Mouse (Mus musculus): ENCODE measurements at regions not wholly inside any gene's neighbourhood (a gene's known extent, or its start where the extent isn't known, plus 50 kb on each side); places are given as distances from the start of the nearest gene placed in this dataset.

- H3K4me3 ChIP-seq (ENCODE audit: insufficient read depth, low read length): no peak overlapping the region
- no peak overlapping the region for H3K27ac ChIP-seq (ENCODE audit: insufficient read depth, low read length)
- H3K4me1 ChIP-seq (ENCODE audit: control insufficient read depth, insufficient read depth, low read length): peaks cover 2% of the 10 kb centered on the region; the same call in 1 of the 2 replicates
- TF ChIP-seq POLR2A (IDR thresholded peaks at IDR 0.05; ENCODE audit: low read depth, low read length): no peak
- TF ChIP-seq CTCF (IDR thresholded peaks at IDR 0.05; ENCODE audit: borderline replicate concordance, insufficient read depth, low read length): no peak
Measured at GRCm38 (mm10) chr13:97418681-97419080, 177.8 kb downstream of the Enc1 start.

DNA sequence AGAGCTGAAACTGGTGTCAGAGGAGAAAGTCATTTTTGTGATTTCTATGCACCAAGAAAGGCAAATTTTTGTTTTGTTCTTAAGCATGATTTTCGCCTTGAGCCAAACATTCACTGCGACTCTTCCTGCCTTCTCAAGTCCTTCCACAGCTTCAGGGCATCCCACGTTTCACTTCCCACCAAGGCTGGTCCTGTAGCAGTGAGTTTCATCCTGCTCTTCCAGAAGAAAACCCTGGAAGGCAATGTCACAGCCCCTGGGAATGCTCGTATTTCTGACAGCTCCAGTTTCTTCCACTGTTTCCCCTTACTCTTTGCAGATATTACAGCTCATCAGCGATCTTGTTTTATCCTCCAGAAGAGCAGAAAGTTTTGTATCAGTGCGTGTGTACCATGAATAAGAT, 177.2 kb downstream of the Enc1 start:
- Histone ChIP-seq H3K27ac (ENCODE audit: insufficient read depth, low read length) (no peak overlapping the region), H3K4me1 (ENCODE audit: control insufficient read depth, insufficient read depth, low read length) (no peaks in the 10 kb centered on the region; the same call in 1 of the 2 replicates), H3K4me3 (ENCODE audit: insufficient read depth, low read length) (no peak overlapping the region)
- TF ChIP-seq POLR2A (IDR thresholded peaks at IDR 0.05; ENCODE audit: low read depth, low read length) (no peak), CTCF (IDR thresholded peaks at IDR 0.05; ENCODE audit: borderline replicate concordance, insufficient read depth, low read length) (no peak)

DNA sequence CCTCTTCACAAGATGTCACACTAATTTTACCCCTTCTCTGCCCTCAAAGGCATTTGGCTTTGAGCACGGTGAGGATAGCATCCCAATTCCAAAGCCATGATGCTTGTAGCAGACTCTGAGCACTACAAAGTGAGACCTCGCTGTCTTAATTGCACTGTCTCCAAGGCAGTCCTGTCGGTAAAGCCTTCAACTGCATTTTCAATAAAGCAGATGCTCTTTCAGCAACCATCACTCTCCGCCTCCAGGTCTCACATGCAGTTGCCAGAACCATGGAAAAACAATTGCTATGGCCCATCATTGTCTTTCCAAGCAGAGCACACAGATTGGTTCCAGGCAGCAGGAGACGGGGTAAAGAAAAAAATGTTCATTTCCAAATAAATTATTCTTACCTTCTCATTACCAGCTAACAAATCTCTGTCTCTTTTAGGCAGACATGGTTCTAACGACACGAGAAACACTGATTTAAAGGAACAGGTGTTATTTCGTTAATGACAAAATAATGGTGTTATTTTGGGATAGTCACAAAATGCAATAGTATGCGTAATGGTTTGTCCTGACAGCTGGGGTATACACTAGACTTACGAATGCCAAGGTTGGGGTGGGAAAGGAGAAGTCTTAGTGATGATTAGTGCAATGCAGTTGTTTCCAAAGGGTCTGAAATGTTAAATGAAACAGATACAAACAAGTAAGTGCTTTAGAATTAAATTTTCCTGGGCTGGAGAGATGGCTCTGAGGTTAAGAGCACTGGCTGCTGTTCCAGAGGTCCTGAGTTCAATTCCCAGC, 175.2 kb downstream of the Enc1 start:
- Histone ChIP-seq H3K27ac (ENCODE audit: insufficient read depth, low read length) (no peak overlapping the region; the same call in 1 of the 2 replicates), H3K4me1 (ENCODE audit: control insufficient read depth, insufficient read depth, low read length) (no peaks in the 10 kb centered on the region; the same call in 1 of the 2 replicates), H3K4me3 (ENCODE audit: insufficient read depth, low read length) (no peak overlapping the region)
- TF ChIP-seq POLR2A (IDR thresholded peaks at IDR 0.05; ENCODE audit: low read depth, low read length): no peak
- no peak for TF ChIP-seq CTCF (IDR thresholded peaks at IDR 0.05; ENCODE audit: borderline replicate concordance, insufficient read depth, low read length)

DNA sequence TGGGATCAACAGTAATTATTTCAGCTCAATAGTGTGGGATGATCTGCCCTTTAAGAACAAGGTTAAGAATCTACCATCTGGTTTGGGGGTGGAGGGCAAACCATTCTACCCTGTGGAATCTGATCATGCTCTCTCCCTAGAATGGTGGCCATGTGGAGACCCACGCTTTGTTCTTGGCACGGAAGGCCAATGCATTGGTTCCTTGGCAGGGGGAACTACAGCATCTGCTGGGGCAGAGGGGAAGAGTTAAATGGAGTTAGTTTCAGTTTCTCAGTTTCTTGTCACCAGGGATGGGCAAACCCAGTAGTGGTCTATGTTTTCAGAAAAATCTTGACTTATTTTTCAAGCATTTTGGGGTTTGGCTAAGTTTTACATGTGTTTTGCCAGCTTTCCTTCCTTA, 174.5 kb downstream of the Enc1 start:
- no peak for TF ChIP-seq POLR2A (IDR thresholded peaks at IDR 0.05; ENCODE audit: low read depth, low read length)
- no peak for TF ChIP-seq CTCF (IDR thresholded peaks at IDR 0.05; ENCODE audit: borderline replicate concordance, insufficient read depth, low read length)
- peaks cover 4% of the 10 kb centered on the region for H3K4me1 ChIP-seq (ENCODE audit: control insufficient read depth, insufficient read depth, low read length)
- H3K27ac ChIP-seq (ENCODE audit: insufficient read depth, low read length): no peak overlapping the region
- no peak overlapping the region for H3K4me3 ChIP-seq (ENCODE audit: insufficient read depth, low read length)

GRCm38 (mm10) chr13:97412151-97412550, 171.2 kb downstream of the Enc1 start:
- TF ChIP-seq CTCF (IDR thresholded peaks at IDR 0.05; ENCODE audit: borderline replicate concordance, insufficient read depth, low read length) (no peak), POLR2A (IDR thresholded peaks at IDR 0.05; ENCODE audit: low read depth, low read length) (no peak)
- Histone ChIP-seq H3K27ac (ENCODE audit: insufficient read depth, low read length) (no peak overlapping the region), H3K4me3 (ENCODE audit: insufficient read depth, low read length) (no peak overlapping the region), H3K4me1 (ENCODE audit: control insufficient read depth, insufficient read depth, low read length) (peaks cover 4% of the 10 kb centered on the region; the same call in 1 of the 2 replicates)

DNA sequence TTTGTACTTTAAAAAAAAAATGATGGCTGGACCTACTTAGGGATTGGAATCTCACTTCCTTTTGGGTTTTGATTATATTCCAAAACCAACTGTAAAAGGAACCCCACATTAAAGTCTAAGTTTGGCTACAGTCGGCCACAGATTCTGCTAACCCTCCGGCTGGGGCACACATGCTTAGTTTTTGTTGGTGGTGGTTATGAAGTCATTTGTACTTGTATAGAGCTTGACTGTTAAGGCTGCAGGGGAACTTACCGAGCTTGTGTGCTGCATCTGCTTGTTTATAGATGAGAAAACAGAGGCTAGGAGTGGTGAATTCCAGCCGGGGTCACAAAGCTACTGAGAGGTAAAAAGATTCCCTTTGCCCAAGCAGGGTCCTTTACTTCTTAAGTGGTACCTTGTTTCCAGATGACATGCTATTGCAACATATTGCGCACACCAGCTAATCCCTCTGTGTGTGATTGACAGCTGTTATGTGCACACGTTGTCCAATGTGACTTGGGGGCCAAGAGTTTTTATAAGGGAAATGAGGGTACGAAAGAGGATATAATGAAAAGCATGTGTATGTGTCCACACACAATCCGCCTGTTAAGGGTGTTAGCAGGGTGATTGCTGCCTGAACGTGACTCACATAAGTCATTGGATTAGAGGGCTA, 169.8 kb downstream of the Enc1 start:
- Histone ChIP-seq H3K4me1 (ENCODE audit: control insufficient read depth, insufficient read depth, low read length) (peaks cover 8% of the 10 kb centered on the region; the same call in 1 of the 2 replicates), H3K4me3 (ENCODE audit: insufficient read depth, low read length) (no peak overlapping the region), H3K27ac (ENCODE audit: insufficient read depth, low read length) (no peak overlapping the region; the same call in 1 of the 2 replicates)
- TF ChIP-seq CTCF (IDR thresholded peaks at IDR 0.05; ENCODE audit: borderline replicate concordance, insufficient read depth, low read length) (no peak), POLR2A (IDR thresholded peaks at IDR 0.05; ENCODE audit: low read depth, low read length) (no peak)

DNA sequence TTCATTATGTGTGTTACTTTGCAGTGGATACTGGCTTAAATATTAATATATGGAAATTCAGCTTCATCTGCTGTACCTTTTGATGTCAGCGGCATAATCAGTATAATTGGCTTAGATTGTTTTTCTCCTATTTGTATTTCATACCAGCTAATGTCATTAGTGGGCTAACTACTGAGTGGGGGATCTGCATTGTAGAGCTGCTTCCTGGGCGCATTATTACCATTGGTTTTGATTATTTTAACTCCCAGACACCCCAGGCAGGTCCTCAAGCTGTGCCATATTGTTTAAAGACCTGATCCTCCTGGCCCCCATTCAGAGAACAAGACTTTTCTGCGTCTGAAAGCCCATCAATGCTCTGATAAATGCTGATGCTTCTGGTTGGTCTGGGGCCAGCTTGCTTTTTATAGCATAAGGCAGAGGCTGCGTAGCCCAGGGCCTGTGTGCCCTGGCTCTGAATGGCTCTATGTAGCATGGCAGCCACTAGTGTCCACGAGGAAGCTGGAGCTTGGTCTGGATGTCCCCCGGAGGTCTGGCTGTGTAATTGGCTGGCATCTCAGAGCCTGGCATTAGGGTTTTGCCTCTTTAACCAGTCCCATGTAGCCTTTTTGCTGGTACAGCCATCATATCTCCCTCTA, 169.1 kb downstream of the Enc1 start:
- H3K4me1 ChIP-seq (ENCODE audit: control insufficient read depth, insufficient read depth, low read length): peaks cover 8% of the 10 kb centered on the region; the same call in 1 of the 2 replicates
- H3K27ac ChIP-seq (ENCODE audit: insufficient read depth, low read length): no peak overlapping the region
- no peak overlapping the region for H3K4me3 ChIP-seq (ENCODE audit: insufficient read depth, low read length)
- TF ChIP-seq POLR2A (IDR thresholded peaks at IDR 0.05; ENCODE audit: low read depth, low read length) (no peak), CTCF (IDR thresholded peaks at IDR 0.05; ENCODE audit: borderline replicate concordance, insufficient read depth, low read length) (no peak)

DNA sequence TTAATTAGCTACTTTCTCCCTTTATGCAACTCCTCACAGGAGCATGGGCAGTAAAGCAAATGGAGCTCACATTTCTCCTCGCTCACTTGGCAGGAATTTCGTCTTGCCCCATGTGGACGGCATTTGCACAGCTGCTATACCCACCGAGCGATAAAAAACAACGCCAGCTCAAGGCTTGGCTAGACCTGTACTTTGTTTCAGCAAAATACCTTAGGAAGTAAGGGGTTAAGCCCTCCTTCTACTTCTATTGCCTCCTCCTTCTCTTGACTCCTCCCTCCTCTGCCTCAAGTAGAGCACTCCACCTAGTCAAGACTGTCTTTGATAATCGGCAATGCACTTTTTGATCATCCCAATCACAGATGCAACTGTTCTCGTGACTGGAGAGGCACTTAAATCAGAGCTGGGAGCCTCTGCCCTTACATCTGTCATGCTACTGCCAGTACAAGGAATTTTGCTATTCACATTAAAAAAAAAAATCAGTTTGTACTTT, 168.4 kb downstream of the Enc1 start:
- H3K4me3 ChIP-seq (ENCODE audit: insufficient read depth, low read length): no peak overlapping the region
- H3K27ac ChIP-seq (ENCODE audit: insufficient read depth, low read length): no peak overlapping the region
- TF ChIP-seq POLR2A (IDR thresholded peaks at IDR 0.05; ENCODE audit: low read depth, low read length) (no peak), CTCF (IDR thresholded peaks at IDR 0.05; ENCODE audit: borderline replicate concordance, insufficient read depth, low read length) (no peak)
- H3K4me1 ChIP-seq (ENCODE audit: control insufficient read depth, insufficient read depth, low read length): peaks cover 8% of the 10 kb centered on the region; the same call in 1 of the 2 replicates

- peaks cover 8% of the 10 kb centered on the region; the same call in 1 of the 2 replicates for H3K4me1 ChIP-seq (ENCODE audit: control insufficient read depth, insufficient read depth, low read length)
- TF ChIP-seq CTCF (IDR thresholded peaks at IDR 0.05; ENCODE audit: borderline replicate concordance, insufficient read depth, low read length) (no peak), POLR2A (IDR thresholded peaks at IDR 0.05; ENCODE audit: low read depth, low read length) (no peak)
- no peak overlapping the region for H3K4me3 ChIP-seq (ENCODE audit: insufficient read depth, low read length)
- no peak overlapping the region for H3K27ac ChIP-seq (ENCODE audit: insufficient read depth, low read length)
Measured at GRCm38 (mm10) chr13:97408414-97409290, 167.7 kb downstream of the Enc1 start.
